Mouse (Mus musculus): ENCODE measurements around the gene Cadm1.

DNA sequence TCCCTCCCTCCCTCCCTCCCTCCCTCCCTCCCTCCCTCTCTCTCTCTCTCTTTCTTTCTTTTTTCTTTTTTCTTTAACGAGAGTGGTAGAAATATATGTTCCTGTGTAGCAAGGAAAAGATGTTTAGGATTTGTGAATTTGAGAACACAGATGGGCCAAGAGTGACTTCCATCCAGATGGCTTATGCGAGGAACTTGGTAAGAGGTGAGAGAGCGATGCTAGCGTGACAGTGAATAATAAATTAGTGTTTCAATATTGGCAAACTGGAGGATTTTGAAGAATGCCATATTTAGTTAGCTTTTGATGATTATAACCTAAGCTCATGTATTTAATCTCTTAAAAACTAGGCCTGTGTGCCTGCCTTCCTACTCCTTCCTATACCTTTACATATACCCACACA is 31.6 kb downstream of the Cadm1 start:
- TF ChIP-seq POLR2A (IDR thresholded peaks at IDR 0.05; ENCODE audit: borderline replicate concordance, extremely low read depth, insufficient read depth, insufficient read length, poor library complexity, severe bottlenecking), result no peak
- TF ChIP-seq CTCF (IDR thresholded peaks at IDR 0.05; ENCODE audit: borderline replicate concordance, extremely low read depth, insufficient read depth, insufficient read length), result no peak

Data from brain, embryonic 14.5 days (tissue).